Mouse (Mus musculus): Measurements from ENCODE around the gene Ikzf3.

- TF ChIP-seq CTCF (IDR thresholded peaks at IDR 0.05; ENCODE audit: control insufficient read depth, insufficient read depth, insufficient replicate concordance, low read depth, low read length) (no peak), POLR2A (IDR thresholded peaks at IDR 0.05; ENCODE audit: control insufficient read depth, low read depth, low read length) (no peak)
These were observed 68.7 kb downstream of the Ikzf3 start for GRCm38 (mm10) chr11:98477011-98477701.

Data from testis, adult 2 months (tissue).